Mouse (Mus musculus): ENCODE measurements around the gene Ldb2. TPM values are rescaled to one million over a fixed set of nuclear protein-coding genes. Genes with fewer than 3 reads are reported as not detected.

Ldb2 gene
- total and polyA plus RNA-seq, 3 experiments: 7.3 to 15.1 (median 7.6) TPM

DNA sequence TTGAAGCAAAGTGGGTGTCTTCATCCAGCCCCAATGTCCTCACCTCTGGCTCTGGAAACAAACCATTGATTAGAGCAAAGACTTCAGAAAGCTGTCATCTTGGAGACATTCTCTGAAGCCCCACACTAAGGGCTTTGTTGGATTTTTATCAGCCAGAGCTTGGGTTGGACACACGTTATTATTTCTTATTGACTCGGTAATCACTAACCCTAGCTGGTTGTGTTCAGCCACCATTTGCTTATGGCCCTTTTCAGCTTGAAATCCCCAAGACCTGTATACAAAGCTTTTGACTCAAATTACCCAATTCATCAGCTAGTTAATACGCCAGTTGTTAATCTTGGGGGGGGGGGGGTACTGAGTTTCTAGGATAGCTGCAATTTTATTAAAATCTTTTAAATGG is 91.5 kb downstream of the Ldb2 start:
- Histone ChIP-seq H3K4me1 (ENCODE audit: control insufficient read depth, insufficient read depth, low read length) (peaks cover 7% of the 10 kb centered on the region), H3K27ac (peak overlapping the region; percentile 72), H3K36me3 (ENCODE audit: control insufficient read depth, insufficient read depth, low read length) (no peaks in the 10 kb centered on the region; the same call in 1 of the 2 replicates), H3K9ac (ENCODE audit: low read depth, low read length) (no peak overlapping the region), H3K79me2 (replicated peaks; ENCODE audit: control insufficient read depth, insufficient read depth, low read length) (no peaks in the 10 kb centered on the region), H3K27me3 (ENCODE audit: control insufficient read depth, insufficient read depth, low read length) (no peaks in the 10 kb centered on the region), H3K4me3 (no peak overlapping the region)
- WGBS: 83% methylated on average over 3 of the region's 3 CpGs
- intact Hi-C loops (cut with DNase I): loop anchor here (1.0 to 5.0 kb wide), 4 partner anchors 51 to 579 kb away; no protein-coding TSS in a partner anchor
- DNase-seq: no peak
- TF ChIP-seq POLR2A (IDR thresholded peaks at IDR 0.05; ENCODE audit: insufficient read depth, low read depth, low read length) (no peak), CTCF (IDR thresholded peaks at IDR 0.05) (no peak), EP300 (IDR thresholded peaks at IDR 0.05; ENCODE audit: insufficient read depth, low read depth, low read length) (no peak)

DNA sequence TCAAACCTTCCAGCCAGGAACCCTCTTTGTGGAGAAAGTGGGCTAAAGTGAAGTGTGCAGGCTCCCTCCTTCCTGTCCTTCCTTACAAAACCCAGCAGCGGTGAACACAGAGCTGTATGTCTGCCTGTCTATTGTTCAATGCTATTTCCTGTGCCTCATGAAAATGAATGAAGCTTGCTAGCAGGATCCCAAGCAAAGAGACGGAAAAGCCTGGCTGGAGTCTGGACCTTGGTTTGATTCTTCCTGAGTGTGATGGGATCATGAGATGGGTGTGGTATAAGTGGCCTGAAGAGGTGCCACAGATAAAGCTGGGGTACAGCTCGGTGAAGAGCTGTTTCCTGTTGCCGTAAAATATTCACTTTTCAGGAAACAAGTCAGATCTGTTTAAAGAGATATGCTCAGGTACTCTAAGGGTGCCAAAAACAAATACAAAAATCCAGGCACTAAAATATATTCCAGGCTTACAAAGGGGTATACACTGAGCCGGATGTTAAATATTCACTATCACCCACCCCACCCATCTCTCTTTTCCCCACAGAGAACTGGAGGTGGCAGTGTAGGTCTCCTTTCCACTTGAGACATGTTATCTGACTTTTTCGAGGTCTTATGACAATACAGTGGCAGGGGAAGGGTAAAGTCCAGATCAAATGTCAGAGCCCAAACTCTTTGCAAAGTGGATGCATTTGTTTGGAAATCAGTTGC is 92.3 kb downstream of the Ldb2 start:
- TF ChIP-seq CTCF (IDR thresholded peaks at IDR 0.05) (peak; percentile 58), POLR2A (IDR thresholded peaks at IDR 0.05; ENCODE audit: insufficient read depth, low read depth, low read length) (no peak), EP300 (IDR thresholded peaks at IDR 0.05; ENCODE audit: insufficient read depth, low read depth, low read length) (0 out of 2 replicates have a peak, but pooled peaks have one; percentile 35)
- Histone ChIP-seq H3K4me3 (no peak overlapping the region), H3K27ac (peak overlapping the region; percentile 72), H3K79me2 (replicated peaks; ENCODE audit: control insufficient read depth, insufficient read depth, low read length) (no peaks in the 10 kb centered on the region), H3K9ac (ENCODE audit: low read depth, low read length) (no peak overlapping the region), H3K36me3 (ENCODE audit: control insufficient read depth, insufficient read depth, low read length) (no peaks in the 10 kb centered on the region; the same call in 1 of the 2 replicates), H3K27me3 (ENCODE audit: control insufficient read depth, insufficient read depth, low read length) (no peaks in the 10 kb centered on the region), H3K4me1 (ENCODE audit: control insufficient read depth, insufficient read depth, low read length) (peaks cover 7% of the 10 kb centered on the region)
- 24% methylated on average over 6 of the region's 6 CpGs for WGBS
- DNase-seq: peak in 1 of 2 experiments; percentile 52
- intact Hi-C loops (cut with DNase I): loop anchor here (1.0 to 5.0 kb wide), 4 partner anchors 52 to 580 kb away; no protein-coding TSS in a partner anchor

DNA sequence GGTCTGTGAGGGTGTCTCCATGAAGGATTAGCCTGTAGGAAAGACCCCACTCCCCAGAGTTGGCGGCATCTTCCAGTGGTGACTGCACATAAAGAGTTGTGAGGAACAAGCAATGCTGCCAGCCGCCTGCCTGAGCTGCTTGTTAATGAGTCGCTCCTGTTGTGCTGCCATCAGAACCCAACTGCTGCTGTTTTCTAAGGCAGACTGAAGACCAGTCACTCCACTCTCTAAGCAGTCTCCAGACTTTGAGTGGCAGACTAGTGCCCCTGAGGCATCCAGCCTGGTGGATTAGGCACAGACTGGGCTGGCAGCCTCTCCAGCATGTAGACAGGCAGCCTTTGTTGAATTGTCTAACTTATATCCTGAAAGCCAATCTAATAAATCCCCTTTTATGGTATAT is 101.5 kb downstream of the Ldb2 start:
- WGBS: 84% methylated on average over 3 of the region's 3 CpGs
- intact Hi-C loops (cut with DNase I): no loop called here
- no peaks in the 10 kb centered on the region for H3K27me3 ChIP-seq (ENCODE audit: control insufficient read depth, insufficient read depth, low read length)

DNA sequence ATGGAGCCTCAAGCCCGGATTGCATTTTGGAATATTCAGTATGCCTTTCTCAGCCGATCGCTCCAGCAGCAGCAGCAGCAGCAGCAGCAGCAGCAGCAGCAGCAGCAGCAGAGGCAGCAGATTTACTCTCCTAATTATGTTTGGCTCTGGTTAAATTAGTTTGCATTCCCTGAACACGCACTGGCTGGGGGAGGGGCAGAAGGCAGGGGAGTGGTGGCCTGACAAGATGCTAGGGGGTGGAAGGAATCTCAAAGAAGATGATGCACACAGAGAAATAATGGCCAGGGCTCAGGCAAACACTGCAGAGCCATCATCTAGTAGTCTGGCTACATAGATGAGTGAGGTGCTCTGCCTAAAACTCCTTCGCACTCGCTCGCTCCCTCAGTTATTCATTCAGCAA is 102.9 kb downstream of the Ldb2 start:
- H3K27ac ChIP-seq: no peak overlapping the region
- DNase-seq: no peak
- H3K4me3 ChIP-seq: no peak overlapping the region
- H3K36me3 ChIP-seq (ENCODE audit: control insufficient read depth, insufficient read depth, low read length): no peaks in the 10 kb centered on the region
- 75% methylated on average over 7 of the region's 7 CpGs for WGBS
- no peak overlapping the region for H3K9ac ChIP-seq (ENCODE audit: low read depth, low read length)
- H3K79me2 ChIP-seq (replicated peaks; ENCODE audit: control insufficient read depth, insufficient read depth, low read length): no peaks in the 10 kb centered on the region
- no peak for TF ChIP-seq CTCF (IDR thresholded peaks at IDR 0.05)
- TF ChIP-seq EP300 (IDR thresholded peaks at IDR 0.05; ENCODE audit: insufficient read depth, low read depth, low read length): no peak
- TF ChIP-seq POLR2A (IDR thresholded peaks at IDR 0.05; ENCODE audit: insufficient read depth, low read depth, low read length): no peak
- no peaks in the 10 kb centered on the region for H3K27me3 ChIP-seq (ENCODE audit: control insufficient read depth, insufficient read depth, low read length)
- peaks cover 1% of the 10 kb centered on the region for H3K4me1 ChIP-seq (ENCODE audit: control insufficient read depth, insufficient read depth, low read length)
- intact Hi-C loops (cut with DNase I): no loop called here

More for the DNA sequence above, 101.5 kb downstream of the Ldb2 start:
- Histone ChIP-seq H3K4me1 (ENCODE audit: control insufficient read depth, insufficient read depth, low read length) (peaks cover 1% of the 10 kb centered on the region), H3K27ac (no peak overlapping the region), H3K36me3 (ENCODE audit: control insufficient read depth, insufficient read depth, low read length) (no peaks in the 10 kb centered on the region), H3K4me3 (no peak overlapping the region), H3K79me2 (replicated peaks; ENCODE audit: control insufficient read depth, insufficient read depth, low read length) (no peaks in the 10 kb centered on the region), H3K9ac (ENCODE audit: low read depth, low read length) (no peak overlapping the region)
- TF ChIP-seq POLR2A (IDR thresholded peaks at IDR 0.05; ENCODE audit: insufficient read depth, low read depth, low read length) (no peak), CTCF (IDR thresholded peaks at IDR 0.05) (no peak), EP300 (IDR thresholded peaks at IDR 0.05; ENCODE audit: insufficient read depth, low read depth, low read length) (no peak)
- no peak for DNase-seq

- DNase-seq: no peak
- 59% methylated on average over 5 of the region's 5 CpGs for WGBS
- no peaks in the 10 kb centered on the region for H3K36me3 ChIP-seq (ENCODE audit: control insufficient read depth, insufficient read depth, low read length)
- TF ChIP-seq CTCF (IDR thresholded peaks at IDR 0.05): no peak
- TF ChIP-seq EP300 (IDR thresholded peaks at IDR 0.05; ENCODE audit: insufficient read depth, low read depth, low read length): no peak
- no peak for TF ChIP-seq POLR2A (IDR thresholded peaks at IDR 0.05; ENCODE audit: insufficient read depth, low read depth, low read length)
- peaks cover 1% of the 10 kb centered on the region for H3K4me1 ChIP-seq (ENCODE audit: control insufficient read depth, insufficient read depth, low read length)
- no peak overlapping the region for H3K9ac ChIP-seq (ENCODE audit: low read depth, low read length)
- H3K79me2 ChIP-seq (replicated peaks; ENCODE audit: control insufficient read depth, insufficient read depth, low read length): no peaks in the 10 kb centered on the region
- no peaks in the 10 kb centered on the region for H3K27me3 ChIP-seq (ENCODE audit: control insufficient read depth, insufficient read depth, low read length)
- no peak overlapping the region for H3K4me3 ChIP-seq
- no peak overlapping the region for H3K27ac ChIP-seq
- intact Hi-C loops (cut with DNase I): no loop called here
These were observed 105.8 kb downstream of the Ldb2 start for GRCm38 (mm10) chr5:44693674-44694073.

DNA sequence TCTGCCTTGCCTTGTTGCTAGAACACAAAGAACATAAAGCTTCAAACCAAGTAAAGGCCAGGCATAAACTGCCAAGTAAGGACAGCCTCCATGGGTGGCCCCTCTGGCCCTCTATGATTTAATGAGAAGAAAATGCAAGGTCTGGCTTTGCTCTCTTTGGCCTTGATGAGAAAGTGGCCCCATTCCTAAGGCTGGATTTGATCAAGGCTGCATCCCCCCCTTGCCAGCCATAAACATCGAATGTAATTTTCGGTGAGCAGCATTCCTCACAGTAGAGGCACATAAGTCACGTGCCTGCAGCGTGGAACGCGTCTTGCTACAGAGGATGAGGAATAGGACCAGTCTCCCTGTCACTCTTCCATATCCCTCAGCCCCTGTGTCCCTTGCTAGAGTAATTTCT is 113.1 kb downstream of the Ldb2 start:
- TF ChIP-seq POLR2A (IDR thresholded peaks at IDR 0.05; ENCODE audit: insufficient read depth, low read depth, low read length): no peak
- no peak for TF ChIP-seq CTCF (IDR thresholded peaks at IDR 0.05)
- TF ChIP-seq EP300 (IDR thresholded peaks at IDR 0.05; ENCODE audit: insufficient read depth, low read depth, low read length): no peak
- Histone ChIP-seq H3K9ac (ENCODE audit: low read depth, low read length) (no peak overlapping the region), H3K79me2 (replicated peaks; ENCODE audit: control insufficient read depth, insufficient read depth, low read length) (no peaks in the 10 kb centered on the region), H3K36me3 (ENCODE audit: control insufficient read depth, insufficient read depth, low read length) (peaks cover 2% of the 10 kb centered on the region; the same call in 1 of the 2 replicates), H3K27ac (no peak overlapping the region), H3K27me3 (ENCODE audit: control insufficient read depth, insufficient read depth, low read length) (no peaks in the 10 kb centered on the region), H3K4me3 (no peak overlapping the region), H3K4me1 (ENCODE audit: control insufficient read depth, insufficient read depth, low read length) (peaks cover 2% of the 10 kb centered on the region)
- intact Hi-C loops (cut with DNase I): no loop called here
- 80% methylated on average over 6 of the region's 6 CpGs for WGBS
- DNase-seq: no peak
